Mouse (Mus musculus): Measurements from ENCODE around the gene Farsa. TPM values are rescaled to one million over a fixed set of nuclear protein-coding genes. Genes with fewer than 3 reads are reported as not detected.

The Farsa gene
- polyA plus RNA-seq, 2 experiments, result 78.4 to 105 TPM

DNA sequence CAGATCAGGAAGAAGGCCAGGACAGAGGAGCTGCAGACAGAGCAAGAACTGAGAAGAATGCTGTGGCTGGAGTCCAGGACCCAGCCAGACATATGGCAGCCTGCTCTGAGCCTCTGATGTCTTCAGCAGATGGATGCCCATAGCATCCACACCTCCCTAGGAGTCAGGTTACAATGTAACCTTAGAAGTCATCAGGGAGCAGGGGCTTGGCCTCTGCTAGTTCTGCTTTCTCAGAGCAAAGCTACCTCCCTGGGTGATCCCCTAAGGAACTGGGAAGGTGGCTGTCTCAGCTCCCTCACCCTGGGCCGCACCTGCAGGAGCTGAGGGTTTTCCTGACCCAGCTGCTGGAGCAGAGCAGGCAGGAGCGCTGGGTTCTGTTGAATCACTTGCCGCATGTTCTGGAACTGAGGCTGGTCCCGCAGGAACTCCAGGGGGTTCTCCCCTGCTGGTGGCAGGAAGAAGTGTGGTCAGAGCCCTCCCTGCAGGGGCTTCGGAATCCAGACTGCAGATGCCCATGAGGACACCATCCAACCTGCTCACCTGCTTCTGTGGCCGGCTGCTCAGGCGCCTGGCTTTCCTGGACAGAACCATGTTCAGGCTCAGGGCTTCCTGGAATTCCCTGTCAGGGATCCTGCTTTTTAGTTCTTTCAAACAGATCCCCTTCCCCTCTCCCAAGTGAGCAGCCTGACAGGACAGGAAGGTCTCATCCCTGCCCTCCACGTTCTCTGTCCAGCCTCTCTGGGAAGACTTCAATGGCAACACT lies 19.5 kb upstream of the Farsa start:
- ATAC-seq (ENCODE audit: low FRiP score, low read depth) (peak; percentile 19; the same call in 1 of the 2 replicates), DNase-seq (ENCODE audit: low spot score) (peak; percentile 75)
- H3K4me2 ChIP-seq (replicated peaks; ENCODE audit: low read depth, low read length, severe bottlenecking), result no peak overlapping the region
- H3K9me3 ChIP-seq (ENCODE audit: control insufficient read depth, low read length), result no peaks in the 10 kb centered on the region
- H3K9ac ChIP-seq (ENCODE audit: low read depth, low read length, severe bottlenecking), result no peak overlapping the region
- peaks cover 70% of the 10 kb centered on the region for H3K36me3 ChIP-seq (ENCODE audit: control insufficient read depth, insufficient read depth, low read length)
- no peak overlapping the region for H3K4me3 ChIP-seq (replicated peaks; ENCODE audit: low read length)
- WGBS, result 34% methylated on average over 8 of the region's 8 CpGs
- no peak for TF ChIP-seq POLR2A (IDR thresholded peaks at IDR 0.05; ENCODE audit: borderline replicate concordance, extremely low read depth, insufficient read depth, insufficient read length)
- peaks cover 15% of the 10 kb centered on the region; the same call in 1 of the 2 replicates for H3K4me1 ChIP-seq (ENCODE audit: control insufficient read depth, insufficient read depth, low read length)
- no peaks in the 10 kb centered on the region for H3K27me3 ChIP-seq (ENCODE audit: control insufficient read depth, insufficient read depth, low read length)
- H3K27ac ChIP-seq (replicated peaks; ENCODE audit: low read depth, low read length), result no peak overlapping the region; the same call in 1 of the 2 replicates

DNA sequence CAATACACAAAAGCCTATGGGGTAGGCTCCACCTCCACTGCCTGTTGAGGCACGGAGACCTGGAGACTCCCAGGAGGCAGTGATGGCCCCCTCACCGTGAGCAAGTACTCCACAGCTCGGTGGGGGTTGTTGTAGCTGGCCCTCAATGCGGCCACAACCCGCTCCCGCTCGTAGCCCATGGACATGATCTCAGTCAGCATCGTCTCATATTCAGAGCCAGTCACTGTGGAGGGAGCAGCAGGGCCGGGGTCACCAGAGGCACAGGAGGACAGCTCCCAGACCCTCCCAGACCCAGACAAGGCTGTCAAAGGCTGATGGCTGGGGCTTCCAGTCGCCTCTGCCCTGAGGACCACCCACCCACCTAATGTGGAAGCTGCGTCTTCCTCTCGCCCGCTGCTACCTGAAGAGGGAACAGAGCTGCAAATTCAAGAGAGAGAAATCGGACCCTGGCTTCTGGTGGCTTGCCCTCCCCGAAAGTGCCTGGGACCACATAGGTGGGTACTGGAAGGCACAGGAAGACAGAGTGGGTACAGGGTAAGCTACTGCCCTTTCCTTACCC lies 18.8 kb upstream of the Farsa start:
- H3K36me3 ChIP-seq (ENCODE audit: control insufficient read depth, insufficient read depth, low read length), result peaks cover 76% of the 10 kb centered on the region
- DNase-seq (ENCODE audit: low spot score) (no peak), ATAC-seq (ENCODE audit: low FRiP score, low read depth) (no peak)
- no peaks in the 10 kb centered on the region for H3K9me3 ChIP-seq (ENCODE audit: control insufficient read depth, low read length)
- no peak overlapping the region for H3K9ac ChIP-seq (ENCODE audit: low read depth, low read length, severe bottlenecking)
- TF ChIP-seq POLR2A (IDR thresholded peaks at IDR 0.05; ENCODE audit: borderline replicate concordance, extremely low read depth, insufficient read depth, insufficient read length), result no peak
- no peaks in the 10 kb centered on the region for H3K27me3 ChIP-seq (ENCODE audit: control insufficient read depth, insufficient read depth, low read length)
- 77% methylated on average over 15 of the region's 15 CpGs for whole genome bisulfite sequencing
- H3K4me1 ChIP-seq (ENCODE audit: control insufficient read depth, insufficient read depth, low read length), result peaks cover 12% of the 10 kb centered on the region; the same call in 1 of the 2 replicates
- no peak overlapping the region for H3K4me3 ChIP-seq (replicated peaks; ENCODE audit: low read length)
- no peak overlapping the region for H3K27ac ChIP-seq (replicated peaks; ENCODE audit: low read depth, low read length)
- no peak overlapping the region for H3K4me2 ChIP-seq (replicated peaks; ENCODE audit: low read depth, low read length, severe bottlenecking)

DNA sequence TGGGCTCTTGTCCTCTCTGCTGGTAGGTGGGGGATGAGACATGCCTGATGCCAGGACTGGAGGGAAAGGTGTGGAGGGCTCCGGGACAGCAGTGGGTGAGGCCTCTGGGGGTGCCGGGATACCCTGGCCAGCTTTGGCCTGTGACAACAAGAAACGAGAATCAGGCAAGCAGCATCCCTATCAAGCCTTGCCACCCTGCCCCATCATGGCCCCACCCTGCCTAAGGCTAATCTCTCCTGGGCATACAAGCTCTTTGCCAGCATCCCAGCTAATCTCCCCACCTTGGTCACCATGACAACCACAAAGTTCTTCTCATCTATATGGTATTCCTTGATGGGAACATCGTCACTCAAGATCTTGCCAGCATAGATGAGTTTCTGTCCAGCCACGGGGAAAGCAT lies 18.3 kb upstream of the Farsa start:
- Histone ChIP-seq H3K27ac (replicated peaks; ENCODE audit: low read depth, low read length) (no peak overlapping the region), H3K4me2 (replicated peaks; ENCODE audit: low read depth, low read length, severe bottlenecking) (no peak overlapping the region), H3K9ac (ENCODE audit: low read depth, low read length, severe bottlenecking) (no peak overlapping the region), H3K36me3 (ENCODE audit: control insufficient read depth, insufficient read depth, low read length) (peaks cover 80% of the 10 kb centered on the region), H3K4me1 (ENCODE audit: control insufficient read depth, insufficient read depth, low read length) (peaks cover 11% of the 10 kb centered on the region; the same call in 1 of the 2 replicates), H3K27me3 (ENCODE audit: control insufficient read depth, insufficient read depth, low read length) (no peaks in the 10 kb centered on the region), H3K4me3 (replicated peaks; ENCODE audit: low read length) (no peak overlapping the region), H3K9me3 (ENCODE audit: control insufficient read depth, low read length) (no peaks in the 10 kb centered on the region)
- no peak for ATAC-seq (ENCODE audit: low FRiP score, low read depth)
- DNase-seq (ENCODE audit: low spot score), result no peak
- 90% methylated on average over 5 of the region's 5 CpGs for WGBS
- no peak for TF ChIP-seq POLR2A (IDR thresholded peaks at IDR 0.05; ENCODE audit: borderline replicate concordance, extremely low read depth, insufficient read depth, insufficient read length)

DNA sequence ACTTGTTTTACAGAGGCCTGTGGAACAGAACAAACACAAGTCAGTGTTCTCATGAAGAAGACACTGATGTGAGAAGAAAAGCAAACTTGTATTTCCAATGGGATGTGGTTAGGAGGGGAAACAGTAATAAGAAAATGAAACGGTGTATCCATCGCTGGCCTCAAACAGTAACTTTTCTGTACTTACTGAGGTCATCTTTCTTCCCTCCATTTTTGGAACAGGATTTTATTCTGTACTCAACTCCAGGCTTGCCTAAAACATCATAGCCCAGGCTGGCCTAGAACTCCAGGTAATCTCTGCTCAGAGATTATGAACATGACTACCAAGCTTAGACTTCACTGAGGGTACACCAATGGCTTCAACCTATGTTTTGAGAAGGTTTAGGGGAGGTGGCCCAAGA lies 17.4 kb upstream of the Farsa start:
- H3K9me3 ChIP-seq (ENCODE audit: control insufficient read depth, low read length), result no peaks in the 10 kb centered on the region
- H3K4me2 ChIP-seq (replicated peaks; ENCODE audit: low read depth, low read length, severe bottlenecking), result peak overlapping the region; percentile 59
- 93% methylated on average over 2 of the region's 2 CpGs for WGBS
- H3K36me3 ChIP-seq (ENCODE audit: control insufficient read depth, insufficient read depth, low read length), result peaks cover 80% of the 10 kb centered on the region
- no peak for TF ChIP-seq POLR2A (IDR thresholded peaks at IDR 0.05; ENCODE audit: borderline replicate concordance, extremely low read depth, insufficient read depth, insufficient read length)
- peak overlapping the region; percentile 83 for H3K4me3 ChIP-seq (replicated peaks; ENCODE audit: low read length)
- DNase-seq (ENCODE audit: low spot score), result no peak
- peaks cover 14% of the 10 kb centered on the region; the same call in 1 of the 2 replicates for H3K4me1 ChIP-seq (ENCODE audit: control insufficient read depth, insufficient read depth, low read length)
- peak overlapping the region; percentile 86 for H3K9ac ChIP-seq (ENCODE audit: low read depth, low read length, severe bottlenecking)
- no peaks in the 10 kb centered on the region for H3K27me3 ChIP-seq (ENCODE audit: control insufficient read depth, insufficient read depth, low read length)
- H3K27ac ChIP-seq (replicated peaks; ENCODE audit: low read depth, low read length), result 0 out of 2 replicates have a peak overlapping the region, but pooled peaks have one; percentile 83
- no peak for ATAC-seq (ENCODE audit: low FRiP score, low read depth)

DNA sequence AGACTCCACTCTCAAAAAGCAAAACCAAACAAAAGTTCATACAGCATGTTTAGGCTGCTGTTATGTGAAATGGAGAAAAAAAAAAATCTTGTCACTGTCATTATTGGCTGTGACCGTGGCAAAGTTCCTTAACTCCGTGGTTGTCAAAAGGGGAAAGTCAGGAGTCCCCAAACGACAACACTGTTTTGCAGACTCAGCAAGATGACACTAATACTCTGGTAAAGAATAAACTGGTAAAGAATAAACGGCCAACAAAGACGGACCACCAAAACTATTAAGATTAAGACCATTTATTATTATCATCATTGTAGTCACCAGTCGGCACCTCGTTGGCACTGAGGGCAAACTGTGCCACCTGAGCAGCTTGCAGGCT lies 16.9 kb upstream of the Farsa start:
- Histone ChIP-seq H3K4me1 (ENCODE audit: control insufficient read depth, insufficient read depth, low read length) (peaks cover 18% of the 10 kb centered on the region; the same call in 1 of the 2 replicates), H3K36me3 (ENCODE audit: control insufficient read depth, insufficient read depth, low read length) (peaks cover 80% of the 10 kb centered on the region), H3K9ac (ENCODE audit: low read depth, low read length, severe bottlenecking) (peak overlapping the region; percentile 86), H3K4me2 (replicated peaks; ENCODE audit: low read depth, low read length, severe bottlenecking) (peak overlapping the region; percentile 59), H3K4me3 (replicated peaks; ENCODE audit: low read length) (peak overlapping the region; percentile 83), H3K27ac (replicated peaks; ENCODE audit: low read depth, low read length) (peak overlapping the region; percentile 83), H3K27me3 (ENCODE audit: control insufficient read depth, insufficient read depth, low read length) (no peaks in the 10 kb centered on the region), H3K9me3 (ENCODE audit: control insufficient read depth, low read length) (no peaks in the 10 kb centered on the region)
- ATAC-seq (ENCODE audit: low FRiP score, low read depth) (no peak), DNase-seq (ENCODE audit: low spot score) (no peak)
- 4% methylated on average over 7 of the region's 7 CpGs for WGBS
- no peak for TF ChIP-seq POLR2A (IDR thresholded peaks at IDR 0.05; ENCODE audit: borderline replicate concordance, extremely low read depth, insufficient read depth, insufficient read length)

Data from limb, embryonic 14.5 days (tissue).